Mouse (Mus musculus) E14TG2a.4 (cell line): ENCODE measurements around the gene Zfp148.

ENCODE experiments used
- CTCF ChIP-seq: conservative IDR thresholded peaks from 2 replicates; pipeline ENCODE4 v1.5.1; 2014; ENCODE audit warnings: low read length
- NANOG ChIP-seq: IDR thresholded peaks from 2 replicates; pipeline ENCODE4 v1.6.1; 2014; ENCODE audit warnings: borderline replicate concordance, low read length, mixed read lengths

DNA sequence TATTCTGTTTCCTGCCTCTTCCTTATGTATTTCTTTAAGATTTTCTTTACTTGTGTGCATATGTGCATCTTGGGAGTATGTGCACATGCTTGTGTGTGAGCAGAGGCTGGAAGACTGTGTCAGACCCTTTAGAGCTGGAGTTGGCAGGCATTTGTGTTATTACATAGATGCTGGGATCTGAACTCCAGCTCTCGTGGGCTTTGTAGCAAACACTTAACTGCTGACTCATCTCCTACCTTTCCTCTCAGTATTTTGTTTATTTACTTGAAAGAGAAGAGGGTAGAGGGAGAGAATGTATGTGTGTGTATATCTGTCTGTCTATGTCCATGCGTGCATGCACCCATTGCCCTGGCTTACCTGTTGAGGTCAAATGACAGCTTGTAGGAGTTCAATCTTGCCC, 22.6 kb downstream of the Zfp148 start:
- no peak for TF ChIP-seq CTCF
- TF ChIP-seq NANOG = no peak
